Mouse (Mus musculus): Measurements from ENCODE around the gene Fermt2. TPM values are rescaled to one million over a fixed set of nuclear protein-coding genes. Genes with fewer than 3 reads are reported as not detected.

The Fermt2 gene
- polyA plus RNA-seq, 1 experiment from 2014 or later, result 88.1 TPM

GRCm38 (mm10) chr14:45453538-45454233, 76.2 kb downstream of the Fermt2 start:
- H3K4me3 ChIP-seq (ENCODE audit: low read depth, low read length), result no peak overlapping the region
- no peaks in the 10 kb centered on the region for H3K27me3 ChIP-seq (ENCODE audit: control insufficient read depth, insufficient read depth, low read length)
- H3K9ac ChIP-seq (ENCODE audit: low read depth, low read length), result no peak overlapping the region
- no peak for DNase-seq (ENCODE audit: low spot score)
- WGBS, result 78% methylated on average over 5 of the region's 5 CpGs
- no peak for ATAC-seq (ENCODE audit: low FRiP score)
- H3K36me3 ChIP-seq (ENCODE audit: control insufficient read depth, insufficient read depth, low read length), result no peaks in the 10 kb centered on the region
- H3K9me3 ChIP-seq (ENCODE audit: control insufficient read depth, low read length), result no peaks in the 10 kb centered on the region
- H3K4me2 ChIP-seq (replicated peaks; ENCODE audit: low read depth, low read length), result no peak overlapping the region
- H3K4me1 ChIP-seq (replicated peaks; ENCODE audit: control insufficient read depth, insufficient read depth, low read length), result no peaks in the 10 kb centered on the region; the same call in 1 of the 2 replicates
- no peak overlapping the region for H3K27ac ChIP-seq (ENCODE audit: low read depth, low read length)

- H3K9ac ChIP-seq (ENCODE audit: low read depth, low read length), result no peak overlapping the region
- WGBS, result 35% methylated on average over 11 of the region's 11 CpGs
- H3K36me3 ChIP-seq (ENCODE audit: control insufficient read depth, insufficient read depth, low read length), result no peaks in the 10 kb centered on the region
- H3K4me2 ChIP-seq (replicated peaks; ENCODE audit: low read depth, low read length), result no peak overlapping the region
- H3K4me3 ChIP-seq (ENCODE audit: low read depth, low read length), result no peak overlapping the region
- no peaks in the 10 kb centered on the region for H3K9me3 ChIP-seq (ENCODE audit: control insufficient read depth, low read length)
- ATAC-seq (ENCODE audit: low FRiP score) (0 out of 2 replicates have a peak, but pooled peaks have one; percentile 37), DNase-seq (ENCODE audit: low spot score) (no peak)
- H3K27ac ChIP-seq (ENCODE audit: low read depth, low read length), result no peak overlapping the region
- no peaks in the 10 kb centered on the region; the same call in 1 of the 2 replicates for H3K4me1 ChIP-seq (replicated peaks; ENCODE audit: control insufficient read depth, insufficient read depth, low read length)
- H3K27me3 ChIP-seq (ENCODE audit: control insufficient read depth, insufficient read depth, low read length), result no peaks in the 10 kb centered on the region
These were observed 76.9 kb downstream of the Fermt2 start for GRCm38 (mm10) chr14:45452861-45453512.

GRCm38 (mm10) chr14:45452148-45452547, 77.8 kb downstream of the Fermt2 start:
- H3K4me3 ChIP-seq (ENCODE audit: low read depth, low read length), result no peak overlapping the region
- no peak overlapping the region for H3K4me2 ChIP-seq (replicated peaks; ENCODE audit: low read depth, low read length)
- no peaks in the 10 kb centered on the region for H3K9me3 ChIP-seq (ENCODE audit: control insufficient read depth, low read length)
- DNase-seq (ENCODE audit: low spot score) (no peak), ATAC-seq (ENCODE audit: low FRiP score) (no peak)
- H3K4me1 ChIP-seq (replicated peaks; ENCODE audit: control insufficient read depth, insufficient read depth, low read length), result no peaks in the 10 kb centered on the region; the same call in 1 of the 2 replicates
- H3K27me3 ChIP-seq (ENCODE audit: control insufficient read depth, insufficient read depth, low read length), result no peaks in the 10 kb centered on the region
- 41% methylated on average over 4 of the region's 4 CpGs for WGBS
- no peak overlapping the region for H3K27ac ChIP-seq (ENCODE audit: low read depth, low read length)
- H3K9ac ChIP-seq (ENCODE audit: low read depth, low read length), result no peak overlapping the region
- no peaks in the 10 kb centered on the region for H3K36me3 ChIP-seq (ENCODE audit: control insufficient read depth, insufficient read depth, low read length)

- no peak overlapping the region for H3K4me2 ChIP-seq (replicated peaks; ENCODE audit: low read depth, low read length)
- H3K27ac ChIP-seq (ENCODE audit: low read depth, low read length), result no peak overlapping the region
- no peak overlapping the region for H3K9ac ChIP-seq (ENCODE audit: low read depth, low read length)
- peak; percentile 69 for ATAC-seq (ENCODE audit: low FRiP score)
- no peak for DNase-seq (ENCODE audit: low spot score)
- H3K27me3 ChIP-seq (ENCODE audit: control insufficient read depth, insufficient read depth, low read length), result no peaks in the 10 kb centered on the region
- WGBS, result 12% methylated on average over 2 of the region's 2 CpGs
- H3K4me1 ChIP-seq (replicated peaks; ENCODE audit: control insufficient read depth, insufficient read depth, low read length), result no peaks in the 10 kb centered on the region
- H3K9me3 ChIP-seq (ENCODE audit: control insufficient read depth, low read length), result no peaks in the 10 kb centered on the region
- H3K4me3 ChIP-seq (ENCODE audit: low read depth, low read length), result no peak overlapping the region
- H3K36me3 ChIP-seq (ENCODE audit: control insufficient read depth, insufficient read depth, low read length), result no peaks in the 10 kb centered on the region
These were observed 78.8 kb downstream of the Fermt2 start for GRCm38 (mm10) chr14:45451090-45451489.

GRCm38 (mm10) chr14:45446777-45447176, 83.1 kb downstream of the Fermt2 start:
- no peaks in the 10 kb centered on the region for H3K9me3 ChIP-seq (ENCODE audit: control insufficient read depth, low read length)
- H3K4me1 ChIP-seq (replicated peaks; ENCODE audit: control insufficient read depth, insufficient read depth, low read length), result no peaks in the 10 kb centered on the region
- no peak overlapping the region for H3K4me2 ChIP-seq (replicated peaks; ENCODE audit: low read depth, low read length)
- H3K27me3 ChIP-seq (ENCODE audit: control insufficient read depth, insufficient read depth, low read length), result no peaks in the 10 kb centered on the region
- ATAC-seq (ENCODE audit: low FRiP score) (0 out of 2 replicates have a peak, but pooled peaks have one; percentile 41), DNase-seq (ENCODE audit: low spot score) (no peak)
- no peak overlapping the region for H3K27ac ChIP-seq (ENCODE audit: low read depth, low read length)
- 51% methylated on average over 3 of the region's 3 CpGs for WGBS
- no peaks in the 10 kb centered on the region for H3K36me3 ChIP-seq (ENCODE audit: control insufficient read depth, insufficient read depth, low read length)
- no peak overlapping the region for H3K9ac ChIP-seq (ENCODE audit: low read depth, low read length)
- no peak overlapping the region for H3K4me3 ChIP-seq (ENCODE audit: low read depth, low read length)

- Histone ChIP-seq H3K9me3 (ENCODE audit: control insufficient read depth, low read length) (no peaks in the 10 kb centered on the region), H3K4me2 (replicated peaks; ENCODE audit: low read depth, low read length) (no peak overlapping the region), H3K9ac (ENCODE audit: low read depth, low read length) (no peak overlapping the region), H3K27me3 (ENCODE audit: control insufficient read depth, insufficient read depth, low read length) (no peaks in the 10 kb centered on the region), H3K36me3 (ENCODE audit: control insufficient read depth, insufficient read depth, low read length) (no peaks in the 10 kb centered on the region), H3K4me3 (ENCODE audit: low read depth, low read length) (no peak overlapping the region), H3K4me1 (replicated peaks; ENCODE audit: control insufficient read depth, insufficient read depth, low read length) (no peaks in the 10 kb centered on the region), H3K27ac (ENCODE audit: low read depth, low read length) (no peak overlapping the region)
- no peak for DNase-seq (ENCODE audit: low spot score)
- no peak for ATAC-seq (ENCODE audit: low FRiP score)
- 55% methylated on average over 12 of the region's 12 CpGs for WGBS
These were observed 84.5 kb downstream of the Fermt2 start for GRCm38 (mm10) chr14:45445445-45445844.

GRCm38 (mm10) chr14:45444870-45445269, 85.0 kb downstream of the Fermt2 start:
- Histone ChIP-seq H3K4me1 (replicated peaks; ENCODE audit: control insufficient read depth, insufficient read depth, low read length) (no peaks in the 10 kb centered on the region), H3K27ac (ENCODE audit: low read depth, low read length) (no peak overlapping the region), H3K9ac (ENCODE audit: low read depth, low read length) (no peak overlapping the region), H3K4me2 (replicated peaks; ENCODE audit: low read depth, low read length) (no peak overlapping the region), H3K27me3 (ENCODE audit: control insufficient read depth, insufficient read depth, low read length) (no peaks in the 10 kb centered on the region), H3K9me3 (ENCODE audit: control insufficient read depth, low read length) (no peaks in the 10 kb centered on the region), H3K4me3 (ENCODE audit: low read depth, low read length) (no peak overlapping the region), H3K36me3 (ENCODE audit: control insufficient read depth, insufficient read depth, low read length) (no peaks in the 10 kb centered on the region)
- DNase-seq (ENCODE audit: low spot score) (no peak), ATAC-seq (ENCODE audit: low FRiP score) (no peak)
- 51% methylated on average over 7 of the region's 7 CpGs for WGBS

- Histone ChIP-seq H3K36me3 (ENCODE audit: control insufficient read depth, insufficient read depth, low read length) (no peaks in the 10 kb centered on the region), H3K27ac (ENCODE audit: low read depth, low read length) (no peak overlapping the region), H3K27me3 (ENCODE audit: control insufficient read depth, insufficient read depth, low read length) (no peaks in the 10 kb centered on the region), H3K9me3 (ENCODE audit: control insufficient read depth, low read length) (no peaks in the 10 kb centered on the region), H3K4me1 (replicated peaks; ENCODE audit: control insufficient read depth, insufficient read depth, low read length) (no peaks in the 10 kb centered on the region), H3K4me3 (ENCODE audit: low read depth, low read length) (no peak overlapping the region), H3K9ac (ENCODE audit: low read depth, low read length) (no peak overlapping the region), H3K4me2 (replicated peaks; ENCODE audit: low read depth, low read length) (no peak overlapping the region)
- no peak for ATAC-seq (ENCODE audit: low FRiP score)
- WGBS, result 68% methylated on average over 12 of the region's 12 CpGs
- no peak for DNase-seq (ENCODE audit: low spot score)
These were observed 86.9 kb downstream of the Fermt2 start for GRCm38 (mm10) chr14:45442781-45443560.

Data from hindbrain, embryonic 11.5 days (tissue).